Mouse (Mus musculus) neural tube, embryonic 10.5 days (tissue): ENCODE data around the gene Rsf1.

ENCODE experiments used
- DNase-seq: peaks from one replicate; pipeline ENCODE4 v3.0.0-alpha.2; 2017; ENCODE audit warnings: low spot score; ENCODE audit errors: extremely low spot score

Gene Rsf1

GRCm38 (mm10) chr7:97723646-97724538 is 144.2 kb downstream of the Rsf1 start:
- no peak for DNase-seq

GRCm38 (mm10) chr7:97725401-97725800 is 145.7 kb downstream of the Rsf1 start:
- no peak for DNase-seq

GRCm38 (mm10) chr7:97726080-97726479 is 146.4 kb downstream of the Rsf1 start:
- no peak for DNase-seq

GRCm38 (mm10) chr7:97726778-97727177 is 147.1 kb downstream of the Rsf1 start:
- no peak for DNase-seq

GRCm38 (mm10) chr7:97728666-97729614 is 149.3 kb downstream of the Rsf1 start:
- no peak for DNase-seq

- DNase-seq, result no peak
These were observed 150.7 kb downstream of the Rsf1 start for GRCm38 (mm10) chr7:97730427-97730826.

GRCm38 (mm10) chr7:97733606-97734005 is 153.9 kb downstream of the Rsf1 start:
- DNase-seq, result no peak

GRCm38 (mm10) chr7:97735021-97735420 is 155.3 kb downstream of the Rsf1 start:
- no peak for DNase-seq

- no peak for DNase-seq
These were observed 156.3 kb downstream of the Rsf1 start for GRCm38 (mm10) chr7:97735886-97736420.

- DNase-seq, result peak; percentile 26
These were observed 157.6 kb downstream of the Rsf1 start for GRCm38 (mm10) chr7:97737256-97737637.

- DNase-seq, result peak; percentile 90
These were observed 158.2 kb downstream of the Rsf1 start, which contains the start of gene Aqp11 for GRCm38 (mm10) chr7:97737638-97738456. Gene Aqp11 (minus strand): TSS chr7:97738289.

- no peak for DNase-seq
These were observed 161.3 kb downstream of the Rsf1 start for GRCm38 (mm10) chr7:97740948-97741347.

GRCm38 (mm10) chr7:97741756-97742291 is 162.1 kb downstream of the Rsf1 start:
- no peak for DNase-seq
